Mouse (Mus musculus): Measurements from ENCODE around the gene Wsb1.
A peak's percentile ranks its signal among the peaks of the same experiment; 100 is the strongest.
"Not testable (repeated sequence)": the region's sequence is repeated elsewhere in the genome, so short reads cannot be mapped to it uniquely, and the experiment has no call there.

Gene Wsb1

GRCm38 (mm10) chr11:79267171-79267570 is 12.7 kb upstream of the Wsb1 start:
- no peak for DNase-seq (ENCODE audit: low spot score)

GRCm38 (mm10) chr11:79264376-79264775 is 9.9 kb upstream of the Wsb1 start:
- no peak for DNase-seq (ENCODE audit: low spot score)

- not testable (repeated sequence) for DNase-seq (ENCODE audit: low spot score)
These were observed 5.7 kb upstream of the Wsb1 start for GRCm38 (mm10) chr11:79260126-79260525.

- DNase-seq (ENCODE audit: low spot score): no peak
These were observed 4.3 kb upstream of the Wsb1 start for GRCm38 (mm10) chr11:79258738-79259137.

- peak; percentile 46 for DNase-seq (ENCODE audit: low spot score)
These were observed 705 bp downstream of the Wsb1 start for GRCm38 (mm10) chr11:79253542-79254390.

- peak; percentile 43 for DNase-seq (ENCODE audit: low spot score)
These were observed 1.5 kb downstream of the Wsb1 start for GRCm38 (mm10) chr11:79252881-79253541.

- no peak for DNase-seq (ENCODE audit: low spot score)
These were observed 15.4 kb downstream of the Wsb1 start for GRCm38 (mm10) chr11:79239024-79239423.

- peak; percentile 76 for DNase-seq (ENCODE audit: low spot score)
These were observed 16.1 kb downstream of the Wsb1 start for GRCm38 (mm10) chr11:79238398-79238752.

GRCm38 (mm10) chr11:79237644-79238397 is 16.6 kb downstream of the Wsb1 start:
- peak; percentile 75 for DNase-seq (ENCODE audit: low spot score)

GRCm38 (mm10) chr11:79230251-79230570 is 24.3 kb downstream of the Wsb1 start:
- no peak for DNase-seq (ENCODE audit: low spot score)

GRCm38 (mm10) chr11:79229561-79230250 is 24.8 kb downstream of the Wsb1 start:
- peak; percentile 63 for DNase-seq (ENCODE audit: low spot score)

- DNase-seq (ENCODE audit: low spot score): peak; percentile 53
These were observed 25.4 kb downstream of the Wsb1 start for GRCm38 (mm10) chr11:79229057-79229504.

GRCm38 (mm10) chr11:79228089-79228488 is 26.4 kb downstream of the Wsb1 start:
- no peak for DNase-seq (ENCODE audit: low spot score)

- DNase-seq (ENCODE audit: low spot score): no peak
These were observed 28.9 kb downstream of the Wsb1 start for GRCm38 (mm10) chr11:79225371-79226155.

GRCm38 (mm10) chr11:79224562-79225280 is 29.8 kb downstream of the Wsb1 start:
- DNase-seq (ENCODE audit: low spot score): peak; percentile 96

GRCm38 (mm10) chr11:79223420-79223819 is 31.1 kb downstream of the Wsb1 start:
- peak; percentile 89 for DNase-seq (ENCODE audit: low spot score)

- DNase-seq (ENCODE audit: low spot score): no peak
These were observed 31.8 kb downstream of the Wsb1 start for GRCm38 (mm10) chr11:79222661-79223060.

GRCm38 (mm10) chr11:79221641-79222040 is 32.8 kb downstream of the Wsb1 start:
- DNase-seq (ENCODE audit: low spot score): no peak

- DNase-seq (ENCODE audit: low spot score): peak; percentile 24
These were observed 35.4 kb downstream of the Wsb1 start for GRCm38 (mm10) chr11:79218936-79219626.

GRCm38 (mm10) chr11:79218061-79218460 is 36.4 kb downstream of the Wsb1 start:
- no peak for DNase-seq (ENCODE audit: low spot score)

Measured in adipocyte (in vitro differentiated cells).